Mouse (Mus musculus) neural tube, embryonic 10.5 days (tissue): ENCODE measurements at regions not wholly inside any gene's neighbourhood (a gene's known extent, or its start where the extent isn't known, plus 50 kb on each side); places are given as distances from the start of the nearest gene placed in this dataset.

Source experiments
- DNase-seq: peaks from one replicate; pipeline ENCODE4 v3.0.0-alpha.2; 2017; ENCODE audit warnings: low spot score; ENCODE audit errors: extremely low spot score

- no peak for DNase-seq
These were observed 82.5 kb upstream of the 4933402D24Rik start for GRCm38 (mm10) chr1:63851476-63852094.

GRCm38 (mm10) chr1:63850262-63850661 is 81.2 kb upstream of the 4933402D24Rik start:
- DNase-seq, result no peak

GRCm38 (mm10) chr1:63828174-63828844 is 59.2 kb upstream of the 4933402D24Rik start:
- peak; percentile 49 for DNase-seq

- DNase-seq, result no peak
These were observed 51.7 kb upstream of the 4933402D24Rik start for GRCm38 (mm10) chr1:63820614-63821270.

- DNase-seq, result no peak
These were observed 50.6 kb upstream of the 4933402D24Rik start for GRCm38 (mm10) chr1:63819536-63820254.
